Mouse (Mus musculus) heart, embryonic 10.5 days (tissue): ENCODE results near the gene Vmn1r87. TPM values are rescaled to one million over a fixed set of nuclear protein-coding genes. Genes with fewer than 3 reads are reported as not detected.
"Not testable (repeated sequence)": the region's sequence is repeated elsewhere in the genome, so short reads cannot be mapped to it uniquely, and the experiment has no call there.

Experiments
- DNase-seq: peaks from one replicate; pipeline ENCODE4 v3.0.0-alpha.2; 2017; ENCODE audit warnings: low spot score
- H3K27ac ChIP-seq: fragments of 300-500 bp; sonication (generic); 2 replicates; pipeline ENCODE4 v1.5.1; 2016; ENCODE audit warnings: mild to moderate bottlenecking
- H3K27me3 ChIP-seq: fragments of 300-500 bp; sonication (generic); 2 replicates; pipeline ENCODE4 v1.6.1; 2016; ENCODE audit warnings: mild to moderate bottlenecking; ENCODE audit not compliant: poor library complexity, insufficient read depth, severe bottlenecking
- H3K36me3 ChIP-seq: fragments of 300-500 bp; sonication (generic); 2 replicates; pipeline ENCODE4 v1.6.1; 2016; ENCODE audit warnings: mild to moderate bottlenecking, moderate library complexity
- H3K4me1 ChIP-seq: fragments of 300-500 bp; sonication (generic); 2 replicates; pipeline ENCODE4 v1.6.1; 2016; ENCODE audit warnings: mild to moderate bottlenecking
- H3K4me3 ChIP-seq: fragments of 300-500 bp; sonication (generic); 2 replicates; pipeline ENCODE4 v1.5.1; 2016; ENCODE audit warnings: mild to moderate bottlenecking, moderate library complexity
- H3K9me3 ChIP-seq: fragments of 300-500 bp; sonication (generic); 2 replicates; pipeline ENCODE4 v1.6.1; 2016; ENCODE audit warnings: mild to moderate bottlenecking, moderate library complexity
- WGBS: fragments of 180-500 bp; shearing (Covaris S2); methylation state at CpG from one replicate; pipeline ENCODE4 v1.1.7; 2016; 5-methylcytosine and 5-hydroxymethylcytosine counted together
- polyA plus RNA-seq: library from polyadenylated mRNA; unstranded; fragments of >200 nt; fragmentation: Nextera tagmentation; extraction: Ambion mirVana; gene quantifications from 2 replicates; pipeline ENCODE4 v1.2.1, GENCODE M21; 2016

Vmn1r87 gene
- not detected in 2 replicates for polyA plus RNA-seq

DNA sequence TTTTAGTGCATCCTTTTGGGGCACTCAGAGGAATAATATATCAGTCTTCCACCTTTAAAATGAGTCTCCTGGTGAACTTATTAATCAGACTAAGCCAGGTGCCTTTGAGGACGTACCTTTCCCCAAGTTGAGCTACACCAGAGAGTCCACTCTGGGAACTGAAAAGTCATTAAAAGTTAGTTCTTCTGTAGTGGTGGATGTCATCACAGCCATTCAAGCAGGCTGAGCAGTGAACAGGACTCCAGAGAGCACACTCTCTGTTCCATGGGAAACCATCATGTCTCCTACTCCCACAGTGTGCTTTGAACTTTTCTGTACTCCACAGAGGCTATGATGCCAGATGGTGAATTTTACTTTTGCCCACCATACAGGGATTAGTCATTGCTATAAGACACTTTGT, at the start of gene Vmn1r87:
Gene Vmn1r87 (minus strand): TSS at position 101 of the 400 bp plus-strand sequence.
- 58% methylated on average over 1 of the region's 1 CpGs for WGBS
- Histone ChIP-seq H3K4me3 (no peak within 1 kb of the TSS), H3K27ac (no peak within 1 kb of the TSS), H3K9me3 (no peaks in the 10 kb centered on the region), H3K36me3 (no peaks in the 10 kb centered on the region), H3K4me1 (no peaks in the 10 kb centered on the region), H3K27me3 (no peaks in the 10 kb centered on the region)
- DNase-seq, result no peak

- Histone ChIP-seq H3K27ac (no peak within 1 kb of the TSS), H3K4me1 (no peaks in the 10 kb centered on the region), H3K4me3 (no peak within 1 kb of the TSS), H3K9me3 (0 out of 2 replicates have a peak, but pooled peaks cover 6% of the 10 kb centered on the region), H3K36me3 (no peaks in the 10 kb centered on the region), H3K27me3 (no peaks in the 10 kb centered on the region)
- DNase-seq, result no peak
These were observed 19.3 kb upstream of the Vmn1r87 start, which contains the start of gene Vmn1r88 for GRCm38 (mm10) chr7:13159268-13159667. TSS of gene Vmn1r88 (plus strand) at chr7:13159568.

- Histone ChIP-seq H3K27me3 (no peaks in the 10 kb centered on the region), H3K9me3 (no peaks in the 10 kb centered on the region), H3K4me3 (no peak overlapping the region), H3K4me1 (no peaks in the 10 kb centered on the region), H3K36me3 (no peaks in the 10 kb centered on the region), H3K27ac (no peak overlapping the region)
- DNase-seq, result no peak
These were observed 2.6 kb downstream of the Vmn1r87 start for GRCm38 (mm10) chr7:13137340-13137739.

- Histone ChIP-seq H3K27ac (no peak overlapping the region), H3K4me3 (no peak overlapping the region), H3K4me1 (no peaks in the 10 kb centered on the region), H3K36me3 (no peaks in the 10 kb centered on the region), H3K27me3 (no peaks in the 10 kb centered on the region), H3K9me3 (no peaks in the 10 kb centered on the region)
- WGBS, result 77% methylated on average over 2 of the region's 2 CpGs
- no peak for DNase-seq
These were observed 8.1 kb downstream of the Vmn1r87 start for GRCm38 (mm10) chr7:13131856-13132255.

- DNase-seq, H3K27ac ChIP-seq, H3K27me3 ChIP-seq, H3K36me3 ChIP-seq, H3K9me3 ChIP-seq, H3K4me1 ChIP-seq: not testable (repeated sequence)
- peak overlapping the region; percentile 40 for H3K4me3 ChIP-seq
- WGBS, result 1% methylated on average over 21 of the region's 34 CpGs
These were observed 16.3 kb downstream of the Vmn1r87 start for GRCm38 (mm10) chr7:13123554-13124153.

DNA sequence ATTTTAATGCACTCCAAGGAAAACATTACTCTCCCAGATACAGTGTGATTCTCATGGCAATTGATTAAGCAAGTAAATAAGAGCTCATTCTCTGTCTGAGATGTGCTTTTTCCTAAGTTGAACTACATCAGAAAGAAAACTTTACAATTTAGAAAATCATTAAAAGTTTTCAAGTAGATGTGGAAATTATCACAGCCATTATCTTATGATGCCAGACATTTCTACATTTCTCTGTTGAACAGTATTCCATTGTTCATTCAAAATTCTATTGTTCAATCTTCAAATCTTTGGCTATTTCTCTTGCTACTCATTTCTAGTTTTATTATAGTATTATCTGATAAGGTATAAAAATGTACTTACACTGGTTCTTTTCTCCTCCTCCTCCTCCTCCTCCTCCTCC, 20.1 kb downstream of the Vmn1r87 start, which contains the start of gene Vmn1r86:
Gene Vmn1r86 (minus strand): TSS at position 101 of the 400 bp plus-strand sequence.
- no peak within 1 kb of the TSS for H3K4me3 ChIP-seq
- no peaks in the 10 kb centered on the region for H3K36me3 ChIP-seq
- no peak for DNase-seq
- no peaks in the 10 kb centered on the region for H3K27me3 ChIP-seq
- H3K9me3 ChIP-seq, result no peaks in the 10 kb centered on the region
- no peak within 1 kb of the TSS for H3K27ac ChIP-seq
- no peaks in the 10 kb centered on the region for H3K4me1 ChIP-seq

DNA sequence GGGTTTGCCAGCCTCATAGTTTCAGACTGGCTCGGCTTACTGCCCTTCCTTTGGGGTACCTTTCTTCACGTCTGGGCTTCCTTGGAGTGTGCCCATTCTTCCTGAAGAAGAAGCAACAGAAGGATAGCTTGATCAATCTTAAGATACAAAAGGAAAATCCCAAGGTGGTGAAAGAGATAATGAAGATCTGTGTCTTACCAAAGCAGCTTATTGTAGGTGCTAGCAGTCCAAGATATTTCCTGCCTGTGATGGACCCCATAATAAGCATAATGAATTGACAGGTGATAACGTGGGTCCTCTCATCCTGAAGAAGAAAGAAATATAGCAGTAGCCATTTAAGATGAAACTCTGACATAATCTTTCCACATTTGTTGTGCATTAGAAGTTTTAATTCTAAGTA, 44.9 kb downstream of the Vmn1r87 start, which contains the start of gene Vmn1r85:
Gene Vmn1r85 (minus strand): TSS at position 101 of the 400 bp plus-strand sequence.
- H3K36me3 ChIP-seq, result no peaks in the 10 kb centered on the region
- WGBS, result 59% methylated on average over 3 of the region's 3 CpGs
- no peak within 1 kb of the TSS for H3K27ac ChIP-seq
- H3K9me3 ChIP-seq, result no peaks in the 10 kb centered on the region
- no peak for DNase-seq
- H3K4me1 ChIP-seq, result no peaks in the 10 kb centered on the region
- no peak within 1 kb of the TSS for H3K4me3 ChIP-seq
- no peaks in the 10 kb centered on the region for H3K27me3 ChIP-seq

Other genes starting within 250 kb of the Vmn1r87 start
- 12.9 and 14.8 TPM in 2 replicates for gene Zscan22, start 242.3 kb downstream of the Vmn1r87 start, polyA plus RNA-seq
- gene Rps5, start 217.9 kb downstream of the Vmn1r87 start, polyA plus RNA-seq, result 662 and 793 TPM in 2 replicates
- 1.1 TPM in 2 replicates for gene Rnf225, start 212.7 kb downstream of the Vmn1r87 start, polyA plus RNA-seq
- 7.8 and 8.4 TPM in 2 replicates for gene Zfp324, start 174.3 kb downstream of the Vmn1r87 start, polyA plus RNA-seq
- 8.2 and 8.4 TPM in 2 replicates for gene Zfp446, start 162.3 kb downstream of the Vmn1r87 start, polyA plus RNA-seq
- not detected in 2 replicates for gene Slc27a5, start 142.0 kb downstream of the Vmn1r87 start, polyA plus RNA-seq
- gene Trim28, start 141.0 kb downstream of the Vmn1r87 start, polyA plus RNA-seq, result 219 and 367 TPM in 2 replicates
- gene Zbtb45, start 130.1 kb downstream of the Vmn1r87 start, polyA plus RNA-seq, result 18.2 and 20.8 TPM in 2 replicates
- gene Chmp2a, start 105.3 kb downstream of the Vmn1r87 start, polyA plus RNA-seq, result 129 and 142 TPM in 2 replicates
- 159 and 189 TPM in 2 replicates for gene Ube2m, start 101.9 kb downstream of the Vmn1r87 start, polyA plus RNA-seq
- 2.2 and 3.1 TPM in 2 replicates for gene Mzf1, start 85.4 kb downstream of the Vmn1r87 start, polyA plus RNA-seq
- not detected in 2 replicates for gene Vmn1r85, start 45.0 kb downstream of the Vmn1r87 start, polyA plus RNA-seq
- gene Vmn1r86, start 20.2 kb downstream of the Vmn1r87 start, polyA plus RNA-seq, result not detected in 2 replicates
- not detected in 2 replicates for gene Vmn1r88, start 19.4 kb upstream of the Vmn1r87 start, polyA plus RNA-seq
- not detected in 2 replicates for gene Vmn1r89, start 72.9 kb upstream of the Vmn1r87 start, polyA plus RNA-seq
- gene Lig1, start 137.1 kb upstream of the Vmn1r87 start, polyA plus RNA-seq, result 85.1 and 105 TPM in 2 replicates
- 7.6 and 7.9 TPM in 2 replicates for gene Zswim9, start 138.6 kb upstream of the Vmn1r87 start, polyA plus RNA-seq
- 0.75 and 1.3 TPM in 2 replicates for gene Pla2g4c, start 184.5 kb upstream of the Vmn1r87 start, polyA plus RNA-seq